Mouse (Mus musculus) heart, postnatal 0 days (tissue): ENCODE measurements around the gene Ccdc40.
"Not testable (repeated sequence)": the region's sequence is repeated elsewhere in the genome, so short reads cannot be mapped to it uniquely, and the experiment has no call there.

Source experiments
- CTCF ChIP-seq: IDR thresholded peaks from 2 replicates; pipeline ENCODE4 v1.5.1; 2016; ENCODE audit warnings: antibody characterized with exemption, control low read depth, low read depth
- EP300 ChIP-seq: IDR thresholded peaks from 2 replicates; pipeline ENCODE4 v1.6.1; 2016; ENCODE audit warnings: antibody characterized with exemption, low read depth

DNA sequence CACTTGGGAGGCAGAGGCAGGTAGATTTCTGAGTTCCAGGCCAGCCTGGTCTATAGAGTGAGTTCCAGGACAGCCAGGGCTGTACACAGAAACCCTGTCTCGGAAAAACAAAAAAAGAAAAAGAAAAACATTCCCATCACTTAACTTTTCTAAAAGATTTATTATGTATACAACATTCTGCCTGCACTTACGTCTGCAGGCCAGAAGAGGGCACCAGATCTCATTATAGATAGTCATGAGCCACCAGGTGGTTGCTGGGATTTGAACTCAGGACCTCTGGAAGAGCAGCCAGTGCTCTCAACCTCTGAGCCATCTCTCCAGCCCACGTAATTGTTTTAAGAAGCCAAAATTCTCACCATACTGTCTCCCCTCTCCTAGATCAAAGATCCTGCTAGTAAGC lies 44.1 kb downstream of the Ccdc40 start:
- TF ChIP-seq CTCF = peak; percentile 49
- TF ChIP-seq EP300 = not testable (repeated sequence)
